Mouse (Mus musculus) monocyte, adult 5-6 weeks (primary cell): ENCODE measurements around the gene Szt2. TPM values are rescaled to one million over a fixed set of nuclear protein-coding genes. Genes with fewer than 3 reads are reported as not detected.

Experiments
- ATAC-seq: fragments of 153-309, 156-312 bp; replicated peaks from 2 replicates; pipeline ENCODE4 v1.8.0; 2017; ENCODE audit warnings: mild to moderate bottlenecking; ENCODE audit not compliant: low TSS enrichment, insufficient number of reproducible peaks, severe bottlenecking, poor library complexity, low FRiP score
- total RNA-seq: library from RNA; stranded (forward); fragments of 200-1000, 200-491, 200-594 nt; gene quantifications from 3 replicates; pipeline ENCODE4 v1.2.3, GENCODE M21; 2017

Gene Szt2
- total RNA-seq, 1 experiment from 2014 or later: 4.9 TPM

DNA sequence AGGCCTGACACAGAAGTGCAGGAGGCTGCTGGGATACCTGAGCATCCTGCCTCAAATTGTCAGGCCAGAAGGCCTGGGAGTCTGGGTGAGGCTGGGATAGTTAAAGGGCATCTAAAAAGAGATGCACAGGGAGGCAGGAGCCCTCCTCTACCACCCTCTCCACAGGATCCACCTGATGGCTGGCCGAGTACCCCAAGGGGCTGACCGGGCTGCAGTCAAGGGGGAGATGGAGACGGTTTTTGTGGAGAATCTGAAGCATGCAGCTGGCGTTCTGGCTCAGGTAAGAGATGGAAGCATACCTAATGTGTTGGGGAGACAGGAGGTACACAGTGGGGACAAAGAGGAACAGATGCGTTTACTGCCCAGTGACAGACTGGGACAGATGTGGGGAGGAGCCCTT is 47.6 kb downstream of the Szt2 start:
- ATAC-seq: no peak

DNA sequence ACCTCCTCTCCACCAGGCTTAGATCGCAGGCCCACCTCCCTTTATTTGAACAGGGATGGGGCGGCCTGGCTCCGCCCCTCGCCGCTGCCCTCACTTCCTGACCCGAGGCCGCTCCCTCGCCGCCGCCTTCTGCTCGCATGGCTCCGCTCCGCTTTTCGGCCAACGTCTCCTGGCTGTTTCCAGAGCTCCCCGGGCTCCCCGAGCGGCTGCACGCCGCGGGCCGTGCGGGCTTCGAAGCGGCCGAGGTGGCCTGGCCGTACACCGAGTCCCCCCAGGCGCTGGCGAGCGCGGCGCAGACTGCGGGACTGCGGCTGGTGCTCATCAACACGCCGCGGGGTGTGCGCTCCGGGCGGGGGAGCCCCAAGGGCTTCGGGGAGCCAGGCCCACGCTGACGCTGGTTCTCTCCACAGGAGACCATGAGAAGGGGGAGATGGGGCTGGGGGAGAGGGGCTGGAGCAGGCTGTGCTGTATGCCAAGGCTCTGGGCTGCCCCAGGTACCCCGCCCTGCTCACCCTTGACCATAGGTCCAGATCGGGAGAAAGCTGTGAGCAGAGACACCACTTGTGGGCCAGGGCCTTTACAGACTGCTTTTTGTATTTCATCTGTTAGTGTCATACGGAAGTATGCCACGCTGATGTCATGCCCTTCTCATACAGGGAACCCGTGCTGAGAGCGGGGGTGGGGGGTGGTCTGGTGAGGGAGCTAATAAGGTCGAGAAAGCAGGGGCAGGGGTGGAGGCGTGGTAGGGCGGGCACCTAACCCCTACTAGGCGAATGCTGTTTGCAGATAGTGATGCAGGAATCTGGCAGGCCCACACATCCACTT is 49.0 kb downstream of the Szt2 start:
- ATAC-seq: peak; percentile 54; the same call in 1 of the 2 replicates

DNA sequence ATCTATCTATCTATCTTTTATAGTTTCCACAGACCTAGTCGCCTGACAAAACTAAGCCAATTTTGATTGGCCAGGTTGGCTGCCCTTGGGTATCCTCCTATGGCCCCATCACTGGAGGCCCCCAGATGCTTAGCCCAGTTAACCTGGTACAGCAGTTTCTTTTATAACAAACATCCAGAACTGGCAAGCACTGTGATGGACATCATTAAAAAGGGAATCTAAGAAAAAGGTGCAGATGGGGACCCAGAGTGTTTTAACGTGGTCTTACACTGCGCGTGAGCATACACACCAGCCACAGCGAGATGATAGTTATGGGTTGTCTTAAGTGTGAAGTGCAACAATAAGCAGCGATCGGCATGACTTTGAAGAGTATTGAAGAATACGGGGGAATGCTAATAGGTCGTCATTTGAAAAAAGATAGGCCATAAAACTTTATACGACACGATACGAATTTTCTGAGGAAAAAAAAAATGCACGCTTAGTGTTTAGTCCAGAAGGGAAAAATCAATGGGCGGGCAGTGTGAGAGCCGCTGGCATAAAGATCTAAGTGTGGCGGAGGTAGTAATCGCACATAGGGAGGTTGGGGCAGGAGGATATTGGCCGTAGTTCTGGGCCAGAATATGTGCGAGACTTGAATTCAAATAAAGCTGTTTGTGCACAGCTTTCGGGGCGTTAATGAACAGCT is 49.7 kb downstream of the Szt2 start:
- ATAC-seq: no peak

DNA sequence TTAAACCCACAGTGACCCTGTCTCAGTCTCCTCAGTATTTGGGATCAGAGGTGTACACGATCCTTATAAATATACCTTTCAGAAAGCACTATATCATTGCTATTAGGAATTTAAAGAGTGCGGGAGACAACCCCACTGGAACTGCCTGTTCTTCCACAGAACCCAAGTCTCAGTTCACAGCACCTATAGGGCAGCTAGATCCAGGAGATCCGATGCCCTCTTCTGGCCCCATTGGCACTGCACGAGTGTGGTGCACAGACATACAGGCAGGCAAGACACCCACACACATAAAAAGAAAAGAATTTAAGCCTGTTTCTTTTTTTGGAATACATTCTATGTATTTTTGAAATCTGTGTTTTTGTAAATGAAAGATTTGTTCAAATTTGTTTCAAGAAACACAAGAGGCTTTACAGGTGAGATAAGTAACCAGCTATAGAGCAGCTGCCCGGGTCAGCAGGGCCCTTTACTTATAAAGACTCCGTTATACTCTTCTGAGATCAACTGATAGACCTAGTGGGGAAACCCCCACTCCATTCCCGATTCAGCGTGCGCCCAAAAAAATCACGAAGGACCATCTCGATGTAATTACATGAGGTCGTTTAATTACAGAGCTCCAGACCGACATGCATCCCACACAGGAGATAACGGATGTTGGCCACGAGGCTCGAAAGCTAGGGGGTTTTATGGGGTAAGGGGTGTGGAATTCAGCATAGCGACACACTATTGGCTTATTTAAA is 50.7 kb downstream of the Szt2 start:
- ATAC-seq: no peak

DNA sequence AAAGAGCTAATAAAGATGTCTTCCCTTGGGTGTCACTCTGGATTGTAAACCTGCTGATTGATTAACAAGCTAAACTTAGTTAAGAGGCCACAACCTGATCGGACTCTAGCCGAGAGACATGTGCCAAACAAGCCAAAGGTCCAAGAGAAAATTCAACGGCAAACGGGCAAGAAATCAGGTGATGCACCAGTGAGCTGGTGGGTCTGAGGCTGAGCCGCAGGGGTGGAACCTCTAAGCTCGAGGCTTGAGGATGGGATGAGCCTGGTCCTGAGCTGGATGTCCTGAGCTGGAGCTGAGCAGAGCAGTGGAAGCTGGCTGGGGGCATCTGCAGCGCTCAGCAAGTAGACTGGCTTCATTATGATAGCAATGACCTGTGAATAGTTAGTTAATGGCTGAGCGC is 51.6 kb downstream of the Szt2 start:
- no peak for ATAC-seq

DNA sequence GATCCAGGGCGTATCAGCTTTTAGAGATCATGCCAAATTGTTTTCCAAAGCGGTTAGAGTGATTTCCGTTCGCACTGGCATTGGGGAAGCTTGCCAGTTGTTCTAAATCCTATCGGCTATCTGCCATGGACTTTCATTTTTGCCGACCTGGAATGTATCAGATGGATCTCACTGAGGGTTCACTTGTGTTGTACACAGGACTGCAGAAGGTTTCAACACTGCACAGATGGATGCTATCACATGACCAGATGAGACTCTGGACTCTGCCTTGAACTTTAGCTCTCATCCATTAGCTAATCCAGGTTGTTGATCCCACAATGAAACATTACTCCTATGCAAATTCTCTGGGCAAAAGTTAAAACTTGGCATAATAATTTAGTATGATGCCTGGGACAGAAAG is 52.3 kb downstream of the Szt2 start:
- ATAC-seq: no peak

DNA sequence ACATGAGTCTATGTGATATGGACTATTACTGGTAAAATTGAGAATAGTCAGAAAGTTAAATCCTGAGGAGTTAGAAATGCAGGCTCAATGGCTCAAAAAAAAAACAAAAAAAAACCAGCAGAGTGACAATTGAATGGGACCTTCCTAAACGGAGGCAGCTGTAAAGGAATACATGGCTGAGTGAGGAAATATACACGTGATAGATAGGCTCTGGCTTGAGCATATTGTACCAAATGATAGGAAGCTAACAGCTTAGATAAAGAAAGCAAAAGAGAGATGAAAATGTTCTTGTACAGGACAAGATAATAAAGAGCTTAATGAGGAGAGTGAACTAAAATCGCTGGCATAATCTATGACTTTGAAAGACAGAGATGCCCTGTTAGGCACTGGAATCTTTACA is 54.8 kb downstream of the Szt2 start:
- ATAC-seq: no peak

DNA sequence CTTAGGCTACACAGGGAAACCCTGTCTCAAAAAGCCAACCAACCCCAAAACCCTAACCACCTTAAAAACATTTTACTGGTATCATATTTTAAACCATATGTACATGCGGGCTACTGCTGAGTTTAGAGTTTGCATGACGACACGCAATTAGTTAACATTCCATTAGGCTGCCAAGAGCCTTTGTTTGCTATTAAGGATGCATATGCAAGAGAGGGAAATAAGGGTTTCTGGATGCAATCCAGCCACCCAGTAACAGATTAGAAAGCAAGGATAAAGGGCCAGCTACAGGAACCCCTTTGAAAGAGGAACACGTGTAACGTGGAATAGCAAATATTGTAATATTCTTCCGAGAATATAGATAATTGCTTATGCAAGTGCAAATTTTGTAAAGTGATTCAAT is 55.4 kb downstream of the Szt2 start:
- no peak for ATAC-seq

DNA sequence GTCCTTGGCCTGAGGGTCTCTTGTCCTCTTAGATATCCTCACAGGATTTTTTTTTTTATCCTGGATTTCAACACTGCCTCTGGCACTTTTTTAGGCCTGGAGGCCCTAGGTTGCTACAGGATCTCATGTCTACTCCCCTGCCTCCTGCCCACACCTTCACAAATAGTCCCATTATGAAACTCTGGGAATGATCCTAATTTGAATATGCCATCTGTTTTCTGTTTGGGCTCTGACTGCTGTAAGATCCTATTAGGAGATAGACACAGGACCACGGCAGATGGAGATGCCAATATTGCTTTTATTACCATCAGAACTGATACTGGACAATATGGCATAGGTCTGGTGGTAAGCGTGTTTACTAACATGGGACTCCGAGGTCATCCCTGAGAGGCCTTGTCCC is 57.2 kb downstream of the Szt2 start:
- no peak for ATAC-seq

DNA sequence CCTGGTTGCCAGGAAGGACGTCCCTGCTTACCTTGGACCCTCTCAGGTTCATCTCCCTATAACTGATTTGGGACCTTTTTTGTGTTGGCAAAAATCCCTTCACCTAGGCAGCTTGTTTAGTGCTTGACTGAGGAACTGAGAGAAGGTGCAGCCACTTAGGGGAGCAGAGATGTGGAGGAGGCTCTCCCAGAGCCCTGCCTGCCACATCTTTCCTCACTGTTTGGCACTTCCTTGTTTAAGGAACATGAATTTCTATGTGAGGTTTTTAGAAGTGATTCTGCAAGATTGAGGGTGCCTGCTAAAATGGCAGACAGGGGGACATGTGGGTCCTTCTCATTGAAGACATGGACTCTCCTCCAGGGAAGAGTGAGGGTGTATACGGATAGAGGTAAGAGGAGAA is 58.2 kb downstream of the Szt2 start:
- no peak for ATAC-seq

DNA sequence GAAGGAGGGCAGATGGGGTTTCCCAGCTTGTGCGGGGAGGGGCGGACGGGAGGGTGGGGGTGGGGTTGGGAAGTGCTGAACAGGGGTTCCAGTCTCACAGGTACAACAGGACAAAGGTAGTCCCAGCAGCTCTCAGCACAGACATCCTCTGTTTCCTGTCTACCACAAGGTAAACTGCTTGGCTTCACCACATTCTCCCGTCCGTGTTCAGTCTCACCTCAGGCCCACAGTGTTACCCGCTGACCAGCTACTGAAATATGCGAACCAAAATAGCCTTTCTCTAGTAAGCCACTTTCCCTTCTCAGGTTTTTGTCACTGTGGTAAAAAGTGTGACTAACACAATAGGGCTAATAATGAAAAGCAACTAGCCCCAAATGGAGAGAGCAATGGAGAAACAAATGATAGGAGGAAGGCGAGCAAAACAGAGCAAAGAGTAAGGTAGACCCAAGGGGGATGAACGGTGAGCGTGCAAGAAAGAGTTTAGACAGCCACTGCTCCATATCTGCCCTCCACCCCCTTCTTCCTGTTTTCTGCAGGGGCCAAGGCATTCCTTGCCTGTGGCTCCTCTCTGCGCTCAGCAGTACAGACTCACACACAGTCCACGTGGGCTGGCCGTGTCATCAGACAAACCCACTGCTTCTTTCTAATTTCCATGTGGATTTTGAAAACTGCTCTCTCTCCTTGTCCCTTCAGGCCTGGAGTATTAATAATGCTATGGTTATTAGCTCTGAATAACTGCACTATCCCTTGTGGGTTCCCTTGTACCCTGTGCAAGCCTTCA is 61.4 kb downstream of the Szt2 start:
- ATAC-seq: no peak

DNA sequence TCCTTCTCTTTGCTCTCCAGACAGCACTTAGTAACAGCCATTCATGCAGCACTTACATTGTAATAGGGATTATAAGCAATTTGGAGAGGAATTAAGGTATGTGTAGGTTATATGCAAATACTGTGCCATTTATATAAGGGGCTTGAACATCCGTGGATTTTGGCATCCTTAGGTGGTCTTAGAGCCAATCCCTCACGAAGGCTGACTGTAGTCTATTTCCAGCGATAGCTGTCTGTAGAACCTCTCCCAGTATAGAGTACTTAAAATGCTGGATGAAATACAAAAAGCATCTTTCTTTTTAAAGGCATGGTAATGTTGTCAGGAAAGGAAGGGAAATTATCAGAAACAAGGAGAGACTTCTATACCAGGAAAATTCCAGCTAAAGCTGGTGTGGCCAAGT is 67.6 kb downstream of the Szt2 start:
- no peak for ATAC-seq

DNA sequence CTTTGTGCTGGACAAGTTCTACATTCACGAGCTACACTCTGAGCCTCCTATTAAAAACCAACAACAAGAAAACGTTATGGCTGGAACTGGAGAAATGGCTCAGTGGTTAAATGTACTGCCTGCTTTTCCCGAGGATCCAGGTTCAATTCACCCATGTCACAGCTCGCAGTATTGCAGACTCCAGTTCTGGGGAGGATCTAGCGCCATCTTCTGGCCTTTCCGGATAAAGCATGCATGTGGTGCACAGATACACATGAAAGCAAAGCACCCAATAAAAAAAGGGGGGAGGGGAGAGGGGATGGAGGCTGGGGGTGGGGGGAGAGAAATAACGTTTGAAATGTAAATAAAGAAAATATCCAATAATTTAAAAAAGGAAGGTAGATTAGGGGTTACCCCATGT is 72.4 kb downstream of the Szt2 start:
- 0 out of 2 replicates have a peak, but pooled peaks have one; percentile 47 for ATAC-seq

DNA sequence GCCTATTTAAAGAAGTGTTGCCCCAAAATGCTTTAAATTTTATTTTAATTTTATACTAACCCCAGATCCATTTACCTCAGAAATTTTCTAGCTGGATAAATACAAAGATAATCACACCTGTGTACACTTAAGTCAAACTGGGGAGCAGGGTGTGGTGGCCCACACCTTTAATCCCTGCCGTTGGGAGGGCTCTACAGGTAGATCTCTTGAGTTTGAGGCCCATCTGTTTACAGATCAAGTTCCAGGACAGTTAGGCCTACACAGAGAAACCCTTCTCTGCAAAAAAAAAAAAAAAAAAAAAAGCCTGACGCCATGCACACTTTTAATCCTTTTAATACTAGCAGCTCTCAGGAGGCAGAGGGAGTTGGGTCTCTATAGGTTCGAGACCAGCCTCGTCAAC is 73.1 kb downstream of the Szt2 start:
- no peak for ATAC-seq

DNA sequence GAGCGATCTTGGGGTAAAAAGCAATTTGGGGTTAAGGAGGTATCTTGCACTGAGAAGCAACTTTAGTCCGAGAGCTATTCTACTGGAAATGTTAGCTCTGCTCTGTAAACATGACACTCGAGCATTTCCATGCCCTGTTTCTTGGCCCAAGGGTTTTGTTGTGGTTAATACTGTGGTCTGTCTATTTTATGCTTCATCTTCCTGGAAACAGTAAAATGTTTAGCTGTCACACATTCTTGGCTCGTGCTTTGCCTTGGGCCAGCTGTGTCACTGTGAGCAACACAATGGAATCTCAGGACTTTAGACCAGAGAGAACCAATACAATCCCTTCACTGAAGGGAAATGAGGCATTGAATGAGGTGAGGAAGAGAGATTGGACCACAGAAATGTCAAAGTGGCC is 77.3 kb downstream of the Szt2 start:
- ATAC-seq: no peak

DNA sequence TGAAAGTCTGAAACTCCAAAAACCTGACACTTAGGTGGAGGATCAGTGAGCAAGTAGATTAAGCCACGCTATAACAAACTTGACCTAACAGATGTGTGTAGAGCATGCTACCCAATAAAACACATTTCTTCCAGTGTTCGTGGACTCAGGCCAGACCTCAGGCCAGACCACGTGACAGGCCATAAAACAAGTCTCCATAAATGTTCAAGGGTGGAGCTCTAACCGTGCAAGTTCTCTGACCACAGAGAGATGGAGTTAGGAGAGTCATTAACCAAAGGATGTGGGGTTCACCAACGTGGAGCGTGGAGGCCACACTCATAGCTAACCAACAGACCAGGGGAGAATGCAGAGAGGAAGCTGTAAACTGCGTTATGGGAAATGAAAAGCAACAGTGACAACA is 82.6 kb downstream of the Szt2 start:
- no peak for ATAC-seq

DNA sequence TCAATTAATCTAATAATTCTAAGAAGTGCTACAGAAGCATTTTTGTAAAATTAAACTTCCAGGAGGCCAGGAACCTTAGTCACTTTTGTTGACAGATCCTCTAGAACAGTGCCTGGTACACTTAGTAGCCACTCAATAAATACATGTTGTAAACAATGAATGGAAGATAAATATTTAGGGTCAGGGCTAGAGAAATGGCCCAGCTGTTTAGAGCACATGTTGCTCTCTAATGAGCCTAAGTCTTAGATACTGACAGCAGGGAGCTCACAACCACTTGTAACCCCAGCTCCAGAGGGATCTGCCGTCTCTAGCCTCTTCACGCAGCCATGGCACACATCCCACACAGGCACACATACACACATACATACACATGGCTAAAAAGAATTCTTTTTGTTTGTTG is 88.4 kb downstream of the Szt2 start:
- ATAC-seq: no peak

DNA sequence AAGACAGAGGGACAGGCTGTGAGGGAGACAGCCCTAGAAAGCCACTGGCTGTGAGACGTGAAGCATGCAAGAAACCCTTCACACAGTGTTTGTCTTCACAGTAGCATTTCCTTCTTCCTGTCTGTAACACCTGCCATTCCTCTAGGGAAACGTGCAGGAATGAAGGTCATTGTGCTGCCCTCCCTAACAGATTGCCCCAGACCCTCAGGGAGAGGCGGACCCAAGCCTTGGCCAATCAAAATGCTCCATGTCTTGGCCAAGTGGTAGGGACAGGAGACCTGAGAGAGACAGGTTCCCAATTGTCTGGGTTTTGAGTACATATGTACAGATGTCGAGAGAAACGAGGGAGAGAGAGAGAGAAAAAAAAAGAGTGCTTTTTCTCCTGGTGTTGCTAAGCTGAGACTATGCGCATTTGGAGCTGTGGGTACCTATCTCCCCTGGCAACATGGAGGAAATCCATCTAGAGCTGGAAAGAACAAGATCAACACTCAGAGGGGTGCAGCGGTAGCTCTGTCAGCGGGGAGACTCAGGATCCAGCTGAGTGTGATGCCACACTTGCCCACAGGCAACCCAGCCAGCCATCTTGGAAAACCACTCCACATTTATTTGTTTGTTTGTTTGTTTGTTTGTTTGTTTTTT is 89.2 kb downstream of the Szt2 start:
- no peak for ATAC-seq

DNA sequence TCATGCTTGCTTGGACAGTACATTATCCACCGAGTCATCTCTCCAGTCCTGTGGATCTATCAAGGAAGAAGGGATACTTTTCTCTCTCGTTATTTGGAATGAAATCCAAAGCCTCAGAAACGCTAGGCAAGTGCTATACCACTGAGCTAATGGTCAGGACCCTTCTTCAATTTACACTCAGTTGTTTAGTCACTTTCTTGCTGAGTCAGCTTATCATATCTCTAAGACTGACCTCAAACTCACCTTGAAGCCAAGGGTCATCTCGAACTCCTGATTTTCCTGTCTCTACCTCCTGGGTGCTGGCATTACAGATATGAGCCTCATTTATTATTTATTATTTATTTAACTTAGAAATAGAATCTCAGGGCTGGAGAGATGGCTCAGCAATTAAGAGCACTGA is 92.4 kb downstream of the Szt2 start:
- ATAC-seq: no peak
